Mouse (Mus musculus): ENCODE data around the gene Cpne2.

The Cpne2 gene

GRCm38 (mm10) chr8:94582569-94582968 is 49.8 kb downstream of the Cpne2 start:
- no peak for DNase-seq

- peak; percentile 60 for DNase-seq
Measured at GRCm38 (mm10) chr8:94584238-94584817, 51.5 kb downstream of the Cpne2 start.

DNA sequence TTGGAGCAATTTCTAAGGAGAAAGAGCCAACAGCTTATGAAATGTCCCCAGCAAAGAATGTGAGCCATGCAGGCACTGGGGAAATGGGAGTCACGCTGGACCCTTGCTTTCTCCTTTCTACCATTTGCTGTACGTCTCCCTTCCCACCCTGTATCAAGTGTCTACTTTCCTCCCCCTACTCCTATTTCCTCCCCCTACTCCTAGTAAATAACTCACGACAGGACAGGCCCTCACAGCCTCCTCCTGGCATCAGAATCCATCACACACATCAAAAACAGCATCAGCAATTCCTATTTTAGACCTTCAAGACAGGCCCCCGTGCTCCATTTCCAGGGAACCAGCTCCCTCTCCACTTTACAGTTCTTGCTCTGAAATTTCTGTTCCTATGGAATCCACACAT is 58.9 kb downstream of the Cpne2 start:
- no peak for DNase-seq

DNA sequence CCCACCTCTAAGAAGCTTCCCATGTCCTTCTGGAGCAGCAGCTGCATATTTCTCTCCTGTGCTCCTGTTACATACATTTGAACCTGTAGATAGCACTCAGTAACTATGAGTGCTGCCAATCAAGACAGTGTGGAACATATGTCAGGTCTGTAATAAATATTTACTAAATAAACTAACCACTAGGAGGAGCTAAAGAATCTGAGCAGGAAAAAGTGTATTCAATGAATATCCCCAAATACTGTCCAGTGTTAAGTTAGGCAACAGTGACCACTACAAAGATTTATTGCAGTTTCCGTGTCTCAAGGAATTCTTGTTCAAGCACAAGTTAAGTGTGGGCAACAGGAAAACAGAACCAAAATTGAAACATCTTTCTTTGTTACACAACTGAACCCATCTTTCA is 61.4 kb downstream of the Cpne2 start:
- DNase-seq, result no peak

DNA sequence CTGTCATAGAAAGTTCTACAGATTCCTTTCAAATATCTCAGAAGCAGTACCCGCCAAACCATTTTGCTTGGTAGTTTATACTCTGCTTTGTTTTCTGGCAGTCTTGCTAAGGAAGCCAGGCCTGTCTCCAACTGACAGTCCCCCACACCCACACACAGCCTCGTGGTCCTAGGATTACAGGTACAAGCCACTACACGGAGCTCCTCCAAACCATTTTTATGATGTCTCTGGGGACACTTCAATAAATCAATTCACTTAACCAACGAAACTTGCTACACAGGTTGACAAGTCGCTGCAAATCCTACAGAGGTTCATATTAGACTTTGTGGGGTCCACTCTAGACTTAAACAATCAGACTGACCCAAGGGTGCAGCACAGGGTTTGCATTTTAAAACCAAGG is 67.7 kb downstream of the Cpne2 start:
- DNase-seq, result no peak

- no peak for DNase-seq
Measured at GRCm38 (mm10) chr8:94601034-94601606, 68.3 kb downstream of the Cpne2 start.

DNA sequence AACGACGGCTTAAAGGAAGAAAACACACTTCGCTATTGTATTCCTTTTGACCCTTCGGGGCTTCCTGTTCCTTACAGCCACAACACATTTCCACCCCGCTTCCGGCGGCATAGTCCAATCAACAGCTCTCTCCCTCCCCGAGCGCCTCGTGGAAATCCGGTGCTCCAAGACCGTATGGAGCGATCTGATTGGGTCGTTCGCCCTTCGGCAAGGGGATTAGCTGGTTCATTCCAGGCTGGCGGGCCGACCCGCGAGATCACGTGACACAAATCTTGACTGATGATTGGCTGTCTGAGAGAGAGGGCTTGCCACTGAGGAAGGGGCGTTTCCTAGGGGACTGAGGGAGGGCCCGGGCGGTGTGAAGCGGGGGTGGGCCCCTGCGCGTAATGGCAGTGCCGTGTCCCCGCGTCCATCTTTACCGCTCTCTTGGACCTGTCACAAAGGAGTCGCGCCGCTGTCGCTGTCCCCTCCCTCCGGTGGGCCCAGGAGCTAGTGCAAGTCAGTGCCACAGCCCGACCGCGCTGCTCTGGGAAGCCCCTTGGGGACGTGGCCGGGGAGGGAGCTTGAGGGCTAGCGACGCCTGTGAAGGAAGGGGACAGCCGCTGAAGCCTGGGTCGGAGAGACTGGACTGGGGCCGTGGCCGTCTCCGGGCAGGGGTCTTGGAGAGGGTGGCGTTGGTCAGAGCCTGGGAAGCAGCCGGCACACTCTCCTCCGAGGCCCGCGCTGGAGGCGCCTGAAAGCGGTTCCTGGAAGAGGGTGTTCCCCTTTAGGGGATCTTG is 69.0 kb downstream of the Cpne2 start, which contains the start of the genes Rspry1 and Fam192a:
TSS of gene Rspry1 (plus strand) at position 331 of the 779 bp plus-strand sequence.
TSS of gene Fam192a (minus strand) at position 391 of the 779 bp plus-strand sequence.
- peak; percentile 100 for DNase-seq

GRCm38 (mm10) chr8:94602471-94603131 is 69.8 kb downstream of the Cpne2 start:
- DNase-seq, result no peak

DNA sequence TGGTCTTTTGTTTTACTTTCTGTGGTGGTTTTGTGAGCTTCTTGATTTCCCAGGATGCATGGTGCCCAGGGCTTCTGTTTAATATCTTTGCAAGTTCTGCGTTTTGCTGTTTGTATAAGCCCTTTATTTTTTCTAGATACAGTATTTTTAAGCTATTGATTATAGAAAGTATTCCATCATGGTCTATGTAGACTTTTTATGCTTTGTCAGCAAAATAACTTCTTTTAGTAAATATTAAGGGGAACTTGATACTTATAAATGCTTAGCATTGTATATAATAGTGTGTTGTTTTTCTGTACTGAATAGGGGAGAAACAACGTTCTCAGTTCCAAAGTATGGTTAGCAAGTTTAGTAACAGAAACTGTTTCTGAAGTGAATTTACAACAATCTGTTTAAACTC is 71.2 kb downstream of the Cpne2 start:
- DNase-seq, result no peak

- DNase-seq, result no peak
Measured at GRCm38 (mm10) chr8:94607064-94607463, 74.3 kb downstream of the Cpne2 start.
